Mouse (Mus musculus): ENCODE data around the gene Slc1a1. TPM values are rescaled to one million over a fixed set of nuclear protein-coding genes. Genes with fewer than 3 reads are reported as not detected.

Slc1a1 gene
- total RNA-seq, 2 experiments from 2014 or later: 139 to 149 TPM

DNA sequence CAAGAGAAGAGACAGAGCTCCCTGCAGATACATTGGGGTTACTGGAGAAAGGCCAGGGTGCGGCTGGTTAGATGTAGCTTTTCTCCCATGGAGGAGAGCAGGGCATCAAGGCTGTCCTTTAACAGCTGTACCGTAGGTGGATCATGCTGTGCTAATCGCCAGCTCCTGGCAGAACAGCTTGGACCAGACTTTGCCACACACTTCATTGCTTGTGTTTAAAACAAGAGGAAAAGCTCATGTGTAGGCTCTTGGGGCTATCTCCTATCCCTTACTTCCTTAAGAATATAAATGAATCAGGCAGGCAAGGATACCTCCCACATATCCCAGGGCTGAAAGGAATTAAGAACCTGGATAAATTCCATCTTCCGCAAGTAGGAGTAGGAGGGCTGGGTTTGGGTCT lies 68.0 kb downstream of the Slc1a1 start:
- TF ChIP-seq CTCF (conservative IDR thresholded peaks at IDR 0.05): no peak
- no peak overlapping the region for H3K4me3 ChIP-seq
- H3K27ac ChIP-seq: peak overlapping the region; percentile 86
- peak; percentile 67 to 81 for DNase-seq (ENCODE audit: low spot score in 2 of 2)

DNA sequence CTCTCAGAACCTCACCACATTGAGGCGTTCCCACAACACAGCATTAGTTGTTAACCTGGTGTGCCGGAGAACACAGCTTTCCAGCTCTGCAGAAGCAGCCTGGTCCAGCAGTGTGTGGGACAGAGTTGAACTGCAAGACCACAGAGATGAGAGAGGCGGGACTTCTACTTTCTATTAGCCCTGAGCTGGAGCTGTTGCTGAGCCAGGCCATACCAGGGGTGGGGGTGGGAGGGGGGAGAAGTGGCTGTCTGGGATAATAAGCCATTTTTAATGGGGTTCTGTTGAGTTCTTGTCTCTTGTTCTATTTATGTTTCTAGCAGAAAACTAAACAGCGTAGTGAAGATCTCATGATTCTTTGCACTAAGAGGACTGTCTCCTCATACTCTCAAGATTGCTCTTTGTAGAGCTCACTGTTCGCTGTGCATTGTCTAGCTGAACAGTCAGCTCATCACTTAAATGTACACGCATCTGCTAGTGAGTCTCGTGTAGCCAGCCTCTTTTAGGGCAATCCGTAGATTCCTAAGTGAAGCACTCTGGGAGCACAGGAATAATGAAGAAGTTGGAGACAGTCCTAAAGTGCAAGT lies 68.8 kb downstream of the Slc1a1 start:
- no peak for DNase-seq (ENCODE audit: low spot score in 2 of 2)
- no peak for TF ChIP-seq CTCF (conservative IDR thresholded peaks at IDR 0.05)
- Histone ChIP-seq H3K27ac (peak overlapping the region; percentile 86), H3K4me3 (no peak overlapping the region)

DNA sequence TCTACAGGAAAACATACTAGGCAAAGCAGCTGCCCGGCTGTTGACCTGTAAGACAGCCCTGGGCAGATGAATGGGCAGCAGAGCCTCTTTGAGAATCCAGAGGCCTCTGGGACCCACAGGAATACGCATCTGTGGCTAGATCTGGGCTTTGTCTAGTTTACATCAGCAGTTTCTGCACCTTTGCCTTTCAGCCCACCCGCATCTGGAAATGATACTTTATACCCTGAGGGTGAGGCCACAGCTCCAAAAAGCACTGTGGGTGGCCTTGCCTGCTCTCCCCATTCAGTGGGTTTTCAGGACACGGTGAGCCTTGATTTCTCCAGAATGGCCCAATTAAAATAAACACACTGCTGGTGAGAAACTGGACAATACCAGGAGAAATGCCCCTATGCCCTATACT lies 73.3 kb downstream of the Slc1a1 start:
- DNase-seq (ENCODE audit: low spot score in 2 of 2): no peak

DNA sequence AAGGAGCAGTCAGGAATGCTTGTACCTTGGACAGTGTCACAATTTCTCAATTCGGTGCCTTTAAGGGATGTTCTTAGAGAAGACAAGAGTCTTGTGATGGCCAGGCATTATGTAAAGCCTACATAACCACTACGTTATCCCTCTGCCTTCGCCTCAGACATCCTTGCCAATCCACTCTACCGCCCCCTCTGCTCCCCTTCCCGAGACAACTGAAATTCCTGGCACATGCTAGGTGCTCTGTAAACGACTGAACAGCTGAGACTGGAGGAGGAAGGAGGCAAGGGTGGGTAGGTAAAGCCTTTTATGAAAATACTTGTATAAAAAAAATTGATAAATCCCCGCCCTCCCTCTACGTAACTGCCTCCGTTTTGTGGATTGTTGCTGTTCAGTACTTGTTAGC lies 73.8 kb downstream of the Slc1a1 start:
- Histone ChIP-seq H3K27ac (peak overlapping the region; percentile 62), H3K4me3 (no peak overlapping the region)
- no peak for TF ChIP-seq CTCF (conservative IDR thresholded peaks at IDR 0.05)
- peak in 1 of 2 experiments; percentile 53 for DNase-seq (ENCODE audit: low spot score in 2 of 2)

More for the DNA sequence above, 73.3 kb downstream of the Slc1a1 start:
- Histone ChIP-seq H3K4me3 (no peak overlapping the region), H3K27ac (peak overlapping the region; percentile 62)
- no peak for TF ChIP-seq CTCF (conservative IDR thresholded peaks at IDR 0.05)

DNA sequence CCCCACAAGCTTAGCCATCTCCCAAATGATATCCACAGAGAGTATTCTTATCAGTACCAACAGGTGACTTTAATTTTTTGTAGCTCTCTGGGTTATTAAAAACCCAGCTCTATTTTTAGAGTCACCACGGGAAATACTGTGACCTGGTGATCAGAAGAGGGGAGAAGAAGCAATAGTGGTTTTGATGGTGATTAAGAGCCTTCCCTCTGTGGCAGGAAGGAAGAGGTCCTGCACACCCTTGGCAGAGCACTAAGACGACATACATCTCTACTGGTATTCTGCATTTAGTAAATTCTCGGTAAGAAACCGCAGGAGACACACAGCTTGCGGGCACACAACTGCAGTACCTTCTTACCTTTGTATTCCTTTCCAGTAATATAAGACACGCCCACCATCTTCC lies 79.7 kb downstream of the Slc1a1 start:
- DNase-seq (ENCODE audit: low spot score in 2 of 2): no peak
- TF ChIP-seq CTCF (conservative IDR thresholded peaks at IDR 0.05): no peak
- no peak overlapping the region for H3K4me3 ChIP-seq
- no peak overlapping the region for H3K27ac ChIP-seq

DNA sequence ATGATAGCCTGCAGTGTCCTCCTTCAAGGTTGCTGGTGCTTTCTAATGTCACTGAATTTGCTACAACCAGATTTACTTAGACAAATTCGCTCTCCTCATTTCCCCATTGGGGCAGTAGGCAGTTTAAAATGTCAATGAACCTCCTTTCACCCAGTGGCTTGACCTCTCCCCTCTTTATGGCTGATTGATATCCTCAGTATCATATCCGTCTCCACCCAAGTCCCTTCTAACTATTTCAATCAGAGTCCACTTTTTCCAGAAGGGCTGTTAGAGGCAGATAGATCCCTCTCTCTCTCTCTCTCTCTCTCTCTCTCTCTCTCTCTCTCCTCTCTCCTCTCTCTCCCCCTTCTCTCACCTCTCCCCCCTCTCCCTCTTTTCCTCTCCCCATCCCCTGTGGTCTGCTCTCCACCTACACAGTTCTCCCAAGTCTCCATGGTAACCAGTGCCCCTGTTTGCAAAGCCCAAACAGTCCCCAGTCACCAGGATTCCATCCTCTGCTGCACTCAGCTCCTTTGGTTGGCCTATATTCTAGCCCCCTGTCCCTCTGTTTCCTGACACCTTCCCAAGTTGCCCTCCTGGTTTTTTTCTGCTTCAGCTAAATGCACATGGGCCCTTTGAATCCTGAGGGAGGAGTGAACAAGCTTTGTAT lies 80.9 kb downstream of the Slc1a1 start:
- no peak for TF ChIP-seq CTCF (conservative IDR thresholded peaks at IDR 0.05)
- Histone ChIP-seq H3K4me3 (no peak overlapping the region), H3K27ac (no peak overlapping the region)
- DNase-seq (ENCODE audit: low spot score in 2 of 2): no peak

DNA sequence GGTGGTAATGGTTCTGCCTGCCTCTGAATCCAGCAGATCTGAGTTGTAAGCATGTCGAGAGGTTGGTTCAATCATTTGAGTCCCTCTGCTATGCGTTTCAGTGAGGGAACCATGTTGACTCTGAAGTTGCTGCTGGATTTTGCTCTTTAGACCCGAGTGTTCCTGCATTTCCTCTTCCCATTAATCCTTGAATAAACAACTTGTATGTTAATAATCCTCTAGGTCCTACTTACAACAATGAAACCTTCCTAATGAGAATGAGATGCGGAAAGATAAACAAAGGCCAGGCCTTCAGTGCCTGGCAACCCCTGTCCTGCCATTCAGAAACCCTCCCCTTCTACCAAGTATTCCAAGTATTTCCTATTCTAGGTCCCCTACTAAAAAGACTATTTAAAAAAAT lies 81.6 kb downstream of the Slc1a1 start:
- H3K4me3 ChIP-seq: no peak overlapping the region
- 0 out of 2 replicates have a peak overlapping the region, but pooled peaks have one; percentile 18 for H3K27ac ChIP-seq
- TF ChIP-seq CTCF (conservative IDR thresholded peaks at IDR 0.05): no peak
- DNase-seq (ENCODE audit: low spot score in 2 of 2): no peak

DNA sequence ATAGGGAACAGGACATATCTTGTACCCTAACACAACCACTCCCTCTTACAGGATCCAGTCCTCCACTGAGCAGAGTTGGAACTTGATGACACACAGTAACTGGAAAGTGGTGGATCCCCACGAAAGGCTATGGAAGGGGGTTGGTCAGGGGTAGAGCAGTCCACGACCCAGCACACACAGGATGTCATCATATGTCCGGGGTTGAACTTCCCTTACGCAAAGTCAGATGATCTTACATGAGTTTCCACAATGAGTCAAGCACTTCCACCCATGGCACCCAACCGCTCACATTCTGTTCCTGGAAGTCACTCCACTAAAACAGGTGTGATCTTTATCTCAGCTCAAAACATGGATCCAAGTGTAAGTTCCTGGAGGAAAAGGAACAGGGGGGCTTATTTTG lies 83.0 kb downstream of the Slc1a1 start:
- no peak for TF ChIP-seq CTCF (conservative IDR thresholded peaks at IDR 0.05)
- no peak for DNase-seq (ENCODE audit: low spot score in 2 of 2)
- Histone ChIP-seq H3K27ac (no peak overlapping the region), H3K4me3 (no peak overlapping the region)

DNA sequence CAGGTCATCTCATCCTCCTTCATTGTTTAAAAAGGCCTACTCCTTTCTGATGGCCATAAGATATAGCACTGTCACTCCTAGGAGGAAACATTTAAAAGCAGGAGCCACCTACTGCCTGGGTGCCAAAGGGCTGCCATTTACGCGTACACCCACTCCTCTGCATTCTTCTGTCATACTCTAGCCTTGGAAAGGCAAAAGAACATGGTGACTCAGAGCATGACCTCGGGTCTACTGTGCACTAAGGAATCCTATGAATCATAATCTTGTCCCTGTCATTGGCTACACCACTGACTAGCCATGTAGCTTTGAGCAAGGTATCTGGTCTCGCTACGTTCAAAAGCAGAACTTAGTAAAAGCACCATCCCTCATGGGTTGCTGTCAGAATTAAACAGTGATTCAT lies 91.5 kb downstream of the Slc1a1 start:
- Histone ChIP-seq H3K4me3 (no peak overlapping the region), H3K27ac (no peak overlapping the region)
- no peak for DNase-seq (ENCODE audit: low spot score in 2 of 2)
- no peak for TF ChIP-seq CTCF (conservative IDR thresholded peaks at IDR 0.05)

DNA sequence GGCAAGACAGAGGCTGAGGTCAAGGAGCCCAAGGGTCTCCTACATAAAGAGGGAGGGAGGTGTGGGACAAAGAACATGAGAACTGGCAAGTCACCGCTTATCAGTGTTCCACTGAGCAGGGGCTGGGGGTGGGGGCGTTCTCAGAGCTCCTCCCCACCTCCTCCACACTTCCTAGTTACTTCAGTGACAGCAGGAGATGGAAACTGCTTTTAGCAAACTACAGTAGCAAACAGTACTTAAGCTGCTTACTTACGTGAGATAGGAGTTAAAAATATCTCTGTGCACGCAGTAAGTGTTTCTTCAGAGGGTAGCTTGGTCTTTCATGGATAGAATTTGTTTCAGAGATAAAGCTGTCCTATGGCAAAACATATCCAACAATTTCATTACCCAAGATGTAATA lies 92.5 kb downstream of the Slc1a1 start:
- no peak for DNase-seq (ENCODE audit: low spot score in 2 of 2)
- no peak for TF ChIP-seq CTCF (conservative IDR thresholded peaks at IDR 0.05)
- Histone ChIP-seq H3K27ac (no peak overlapping the region), H3K4me3 (no peak overlapping the region)

DNA sequence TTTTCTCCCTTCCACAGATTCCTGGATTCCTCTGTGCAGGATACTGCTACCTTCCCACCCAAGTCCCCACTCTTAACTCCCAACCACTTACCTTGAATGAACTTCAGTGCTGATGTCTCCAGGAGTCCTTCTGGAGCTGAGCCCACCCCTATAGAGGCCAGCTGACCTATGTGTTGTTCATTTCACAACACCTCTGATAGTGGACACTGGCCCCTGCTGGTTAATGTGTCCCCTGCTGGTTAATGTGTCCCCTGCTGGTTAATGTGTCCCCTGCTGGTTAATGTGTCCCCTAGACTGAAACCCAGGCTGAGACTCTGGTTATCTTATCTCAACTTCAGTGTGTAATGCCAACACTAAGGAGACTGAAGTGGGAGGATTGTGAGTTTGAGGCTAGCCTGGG lies 94.2 kb downstream of the Slc1a1 start:
- Histone ChIP-seq H3K27ac (no peak overlapping the region), H3K4me3 (no peak overlapping the region)
- no peak for DNase-seq (ENCODE audit: low spot score in 2 of 2)
- no peak for TF ChIP-seq CTCF (conservative IDR thresholded peaks at IDR 0.05)

DNA sequence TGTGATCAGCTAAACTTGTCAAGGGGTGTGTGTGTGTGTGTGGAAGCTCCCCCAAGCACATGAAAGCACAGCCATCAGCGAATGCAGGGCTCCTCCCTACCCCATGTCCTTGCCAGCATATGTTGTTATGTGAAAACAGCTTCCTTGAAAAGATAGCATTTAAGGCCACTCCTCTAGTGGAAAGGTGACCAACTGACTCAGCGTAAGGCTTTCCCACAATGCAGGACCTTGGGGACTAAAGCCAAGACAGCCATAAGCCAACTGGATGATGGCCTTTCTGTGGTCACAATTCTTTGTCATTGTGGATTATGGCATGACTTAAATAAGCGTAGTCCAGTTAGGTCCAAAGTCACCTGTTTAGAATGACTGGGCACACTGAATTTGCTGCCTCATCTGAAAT lies 100.0 kb downstream of the Slc1a1 start:
- no peak for TF ChIP-seq CTCF (conservative IDR thresholded peaks at IDR 0.05)
- no peak overlapping the region for H3K4me3 ChIP-seq
- DNase-seq (ENCODE audit: low spot score in 2 of 2): no peak
- H3K27ac ChIP-seq: no peak overlapping the region

DNA sequence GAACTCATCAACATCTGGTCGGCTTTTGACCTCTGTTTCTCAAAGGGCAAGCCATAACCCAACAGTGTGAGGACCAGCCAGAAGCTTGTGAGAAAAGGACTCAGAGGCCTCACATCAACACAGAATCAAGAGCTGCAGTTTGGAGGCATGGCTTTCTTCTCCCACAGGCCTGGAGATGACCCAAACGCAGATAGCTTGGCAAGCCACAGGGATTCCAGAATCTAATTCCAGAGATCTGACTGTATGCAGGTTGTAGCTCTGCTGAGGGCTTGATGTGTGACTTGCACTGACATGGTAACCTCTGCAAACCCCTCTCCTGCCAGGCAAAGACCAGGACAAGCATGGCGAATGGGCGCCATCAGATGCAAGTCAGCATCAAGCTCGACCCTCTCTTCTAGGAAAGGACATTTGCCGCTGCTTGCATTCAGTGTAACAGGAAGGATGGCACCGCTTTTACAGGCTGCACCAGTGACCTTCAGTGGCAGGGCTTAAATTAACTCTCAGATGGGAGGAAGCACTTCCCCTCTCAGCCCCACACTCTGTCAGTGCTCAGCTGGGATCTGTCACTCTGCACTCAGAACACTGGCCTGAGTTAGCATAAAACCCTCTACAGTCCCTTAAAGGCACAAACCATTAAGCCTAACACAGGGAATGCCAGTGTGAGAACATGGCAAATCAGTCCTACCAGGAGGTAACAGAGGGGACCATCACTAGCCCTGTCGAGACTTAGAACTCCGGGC lies 105.5 kb downstream of the Slc1a1 start:
- DNase-seq (ENCODE audit: low spot score in 2 of 2): no peak
- Histone ChIP-seq H3K27ac (no peak overlapping the region), H3K4me3 (no peak overlapping the region)
- TF ChIP-seq CTCF (conservative IDR thresholded peaks at IDR 0.05): no peak

DNA sequence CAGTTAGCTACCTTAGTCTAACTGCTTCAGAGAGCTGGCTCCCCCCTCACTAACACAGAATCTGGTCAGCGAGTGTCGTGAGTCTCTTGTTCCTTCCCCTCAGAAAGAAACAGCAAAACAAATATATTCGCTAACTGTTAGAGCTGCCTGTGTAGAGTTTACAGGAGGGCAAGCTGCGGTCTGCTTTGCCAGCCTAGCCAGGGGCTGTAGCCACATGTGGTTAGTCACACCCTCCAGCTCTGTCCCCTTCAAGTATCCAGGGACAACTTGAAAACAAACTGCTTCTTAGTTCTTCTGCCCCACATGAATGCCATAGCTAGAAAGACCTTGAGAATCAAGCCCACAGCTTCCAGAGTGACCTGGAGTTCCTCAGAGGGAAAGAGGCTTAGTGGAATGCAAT lies 106.4 kb downstream of the Slc1a1 start:
- no peak for TF ChIP-seq CTCF (conservative IDR thresholded peaks at IDR 0.05)
- Histone ChIP-seq H3K27ac (no peak overlapping the region), H3K4me3 (no peak overlapping the region)
- no peak for DNase-seq (ENCODE audit: low spot score in 2 of 2)

All from layer of hippocampus, adult 2 months (tissue).